Mouse (Mus musculus) heart, postnatal 0 days (tissue): ENCODE results near the gene Entpd8.

Experiments
- CTCF ChIP-seq: IDR thresholded peaks from 2 replicates; pipeline ENCODE4 v1.5.1; 2016; ENCODE audit warnings: antibody characterized with exemption, control low read depth, low read depth
- EP300 ChIP-seq: IDR thresholded peaks from 2 replicates; pipeline ENCODE4 v1.6.1; 2016; ENCODE audit warnings: antibody characterized with exemption, low read depth

- TF ChIP-seq CTCF, result no peak
- no peak for TF ChIP-seq EP300
Observed at GRCm38 (mm10) chr2:25055068-25055405, 25.1 kb upstream of the Entpd8 start.
